Mouse (Mus musculus): ENCODE data around the gene Cabp7.
"Not testable (repeated sequence)": the region's sequence is repeated elsewhere in the genome, so short reads cannot be mapped to it uniquely, and the experiment has no call there.

The Cabp7 gene

GRCm38 (mm10) chr11:4747285-4747684, 707 bp upstream of the Cabp7 start:
- no peak for DNase-seq (ENCODE audit: low spot score)

GRCm38 (mm10) chr11:4745969-4746368, 609 bp downstream of the Cabp7 start:
- no peak for DNase-seq (ENCODE audit: low spot score)

GRCm38 (mm10) chr11:4744691-4745090, 1.9 kb downstream of the Cabp7 start:
- no peak for DNase-seq (ENCODE audit: low spot score)

GRCm38 (mm10) chr11:4740785-4741184, 5.8 kb downstream of the Cabp7 start:
- DNase-seq (ENCODE audit: low spot score) = no peak

GRCm38 (mm10) chr11:4738719-4739118, 7.9 kb downstream of the Cabp7 start:
- DNase-seq (ENCODE audit: low spot score) = no peak

GRCm38 (mm10) chr11:4737682-4738081, 8.9 kb downstream of the Cabp7 start:
- DNase-seq (ENCODE audit: low spot score) = no peak

GRCm38 (mm10) chr11:4736355-4736754, 10.2 kb downstream of the Cabp7 start:
- DNase-seq (ENCODE audit: low spot score) = no peak

- DNase-seq (ENCODE audit: low spot score) = no peak
Observed at GRCm38 (mm10) chr11:4734179-4734578, 12.4 kb downstream of the Cabp7 start.

- DNase-seq (ENCODE audit: low spot score) = no peak
Observed at GRCm38 (mm10) chr11:4731781-4732180, 14.8 kb downstream of the Cabp7 start.

- no peak for DNase-seq (ENCODE audit: low spot score)
Observed at GRCm38 (mm10) chr11:4730913-4731312, 15.7 kb downstream of the Cabp7 start.

GRCm38 (mm10) chr11:4730096-4730495, 16.5 kb downstream of the Cabp7 start:
- DNase-seq (ENCODE audit: low spot score) = no peak

- DNase-seq (ENCODE audit: low spot score) = no peak
Observed at GRCm38 (mm10) chr11:4729603-4730002, 17.0 kb downstream of the Cabp7 start.

- DNase-seq (ENCODE audit: low spot score) = no peak
Observed at GRCm38 (mm10) chr11:4721728-4722127, 24.9 kb downstream of the Cabp7 start.

GRCm38 (mm10) chr11:4720900-4721580, 25.5 kb downstream of the Cabp7 start:
- no peak for DNase-seq (ENCODE audit: low spot score)

GRCm38 (mm10) chr11:4720393-4720792, 26.2 kb downstream of the Cabp7 start:
- no peak for DNase-seq (ENCODE audit: low spot score)

GRCm38 (mm10) chr11:4719961-4720360, 26.6 kb downstream of the Cabp7 start:
- DNase-seq (ENCODE audit: low spot score) = no peak

- DNase-seq (ENCODE audit: low spot score) = no peak
Observed at GRCm38 (mm10) chr11:4718548-4718947, 28.0 kb downstream of the Cabp7 start.

GRCm38 (mm10) chr11:4716530-4717236, 29.9 kb downstream of the Cabp7 start:
- no peak for DNase-seq (ENCODE audit: low spot score)

GRCm38 (mm10) chr11:4715596-4715995, 31.0 kb downstream of the Cabp7 start:
- no peak for DNase-seq (ENCODE audit: low spot score)

- DNase-seq (ENCODE audit: low spot score) = no peak
Observed at GRCm38 (mm10) chr11:4714727-4715126, 31.9 kb downstream of the Cabp7 start.

GRCm38 (mm10) chr11:4712822-4713221, 33.8 kb downstream of the Cabp7 start:
- DNase-seq (ENCODE audit: low spot score) = no peak

- DNase-seq (ENCODE audit: low spot score) = not testable (repeated sequence)
Observed at GRCm38 (mm10) chr11:4710188-4710587, 36.4 kb downstream of the Cabp7 start.

GRCm38 (mm10) chr11:4705178-4705577, 41.4 kb downstream of the Cabp7 start:
- DNase-seq (ENCODE audit: low spot score) = no peak

Measured in spleen, adult 12 weeks (tissue).